Mouse (Mus musculus): ENCODE results near the gene Ap1s3.
A peak's percentile ranks its signal among the peaks of the same experiment; 100 is the strongest.

Gene Ap1s3

GRCm38 (mm10) chr1:79598385-79599178, 73.2 kb downstream of the Ap1s3 start:
- no peak for DNase-seq (ENCODE audit: low read depth, low spot score)

- no peak for DNase-seq (ENCODE audit: low read depth, low spot score)
Observed at GRCm38 (mm10) chr1:79592721-79593277, 79.0 kb downstream of the Ap1s3 start.

- DNase-seq (ENCODE audit: low read depth, low spot score) = no peak
Observed at GRCm38 (mm10) chr1:79591091-79591490, 80.7 kb downstream of the Ap1s3 start.

GRCm38 (mm10) chr1:79589971-79590763, 81.6 kb downstream of the Ap1s3 start:
- DNase-seq (ENCODE audit: low read depth, low spot score) = no peak

GRCm38 (mm10) chr1:79589424-79589823, 82.3 kb downstream of the Ap1s3 start:
- DNase-seq (ENCODE audit: low read depth, low spot score) = no peak

GRCm38 (mm10) chr1:79581136-79581679, 90.6 kb downstream of the Ap1s3 start:
- peak; percentile 17 for DNase-seq (ENCODE audit: low read depth, low spot score)

- DNase-seq (ENCODE audit: low read depth, low spot score) = no peak
Observed at GRCm38 (mm10) chr1:79577357-79577756, 94.4 kb downstream of the Ap1s3 start.

GRCm38 (mm10) chr1:79571912-79572311, 99.9 kb downstream of the Ap1s3 start:
- no peak for DNase-seq (ENCODE audit: low read depth, low spot score)

- no peak for DNase-seq (ENCODE audit: low read depth, low spot score)
Observed at GRCm38 (mm10) chr1:79571126-79571525, 100.6 kb downstream of the Ap1s3 start.

- no peak for DNase-seq (ENCODE audit: low read depth, low spot score)
Observed at GRCm38 (mm10) chr1:79561186-79561585, 110.6 kb downstream of the Ap1s3 start.
